Mouse (Mus musculus): ENCODE data around the gene Trem1. TPM values are rescaled to one million over a fixed set of nuclear protein-coding genes. Genes with fewer than 3 reads are reported as not detected.

Trem1 gene
- 3.8 and 11.7 TPM in 2 replicates for polyA plus RNA-seq (2011; ENCODE audit: insufficient read depth, insufficient read length, low replicate concordance, missing spikeins)

- Histone ChIP-seq H3K27ac (ENCODE audit: control insufficient read depth, insufficient read depth, low read depth, low read length, poor library complexity) (peak within 1 kb of the TSS; percentile 80), H3K4me3 (replicated peaks; ENCODE audit: control insufficient read depth, low read depth, low read length) (peak within 1 kb of the TSS; percentile 62), H3K4me1 (ENCODE audit: control insufficient read depth, insufficient read depth, low read length) (peaks cover 11% of the 10 kb centered on the region)
- 21% methylated on average over 6 of the region's 6 CpGs for WGBS
- no peak for TF ChIP-seq CTCF (IDR thresholded peaks at IDR 0.05; ENCODE audit: control insufficient read depth, insufficient read depth, low read length)
- TF ChIP-seq POLR2A (IDR thresholded peaks at IDR 0.05; ENCODE audit: borderline replicate concordance, control insufficient read depth, low read depth, low read length), result no peak
Observed at GRCm38 (mm10) chr17:48232518-48232917, at the start of gene Trem1. Gene Trem1 (plus strand): TSS chr17:48232768.

DNA sequence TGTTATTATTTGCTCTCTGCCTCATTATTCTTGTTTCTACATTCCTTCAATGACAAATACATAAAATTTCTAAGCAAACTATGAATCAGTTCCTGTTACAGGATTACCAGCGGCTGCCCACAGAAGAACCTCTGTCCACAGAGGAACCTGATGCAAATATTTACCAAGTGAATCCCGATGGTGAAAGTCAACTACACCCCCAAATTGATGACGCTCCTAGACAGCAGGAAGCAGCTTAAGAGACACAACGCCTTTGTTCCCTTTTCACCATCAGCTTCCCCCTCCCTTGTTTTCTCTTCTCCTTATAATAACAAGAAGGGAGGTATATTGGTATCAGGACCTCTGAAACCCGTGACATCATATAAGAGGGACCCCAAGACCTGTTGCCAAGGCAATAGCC is 47.3 kb upstream of the Trem1 start:
- TF ChIP-seq CTCF (IDR thresholded peaks at IDR 0.05; ENCODE audit: control insufficient read depth, insufficient read depth, low read length), result no peak
- no peak for TF ChIP-seq POLR2A (IDR thresholded peaks at IDR 0.05; ENCODE audit: borderline replicate concordance, control insufficient read depth, low read depth, low read length)
- WGBS, result 22% methylated on average over 5 of the region's 5 CpGs
- Histone ChIP-seq H3K27ac (ENCODE audit: control insufficient read depth, insufficient read depth, low read depth, low read length, poor library complexity) (no peak overlapping the region), H3K4me1 (ENCODE audit: control insufficient read depth, insufficient read depth, low read length) (no peaks in the 10 kb centered on the region; the same call in 1 of the 2 replicates), H3K4me3 (replicated peaks; ENCODE audit: control insufficient read depth, low read depth, low read length) (no peak overlapping the region)

- no peak overlapping the region; the same call in 1 of the 2 replicates for H3K27ac ChIP-seq (ENCODE audit: control insufficient read depth, insufficient read depth, low read depth, low read length, poor library complexity)
- TF ChIP-seq CTCF (IDR thresholded peaks at IDR 0.05; ENCODE audit: control insufficient read depth, insufficient read depth, low read length) (no peak), POLR2A (IDR thresholded peaks at IDR 0.05; ENCODE audit: borderline replicate concordance, control insufficient read depth, low read depth, low read length) (no peak)
- H3K4me1 ChIP-seq (ENCODE audit: control insufficient read depth, insufficient read depth, low read length), result no peaks in the 10 kb centered on the region
- 63% methylated on average over 2 of the region's 2 CpGs for WGBS
- no peak overlapping the region for H3K4me3 ChIP-seq (replicated peaks; ENCODE audit: control insufficient read depth, low read depth, low read length)
Observed at GRCm38 (mm10) chr17:48192366-48192765, 40.2 kb upstream of the Trem1 start.

DNA sequence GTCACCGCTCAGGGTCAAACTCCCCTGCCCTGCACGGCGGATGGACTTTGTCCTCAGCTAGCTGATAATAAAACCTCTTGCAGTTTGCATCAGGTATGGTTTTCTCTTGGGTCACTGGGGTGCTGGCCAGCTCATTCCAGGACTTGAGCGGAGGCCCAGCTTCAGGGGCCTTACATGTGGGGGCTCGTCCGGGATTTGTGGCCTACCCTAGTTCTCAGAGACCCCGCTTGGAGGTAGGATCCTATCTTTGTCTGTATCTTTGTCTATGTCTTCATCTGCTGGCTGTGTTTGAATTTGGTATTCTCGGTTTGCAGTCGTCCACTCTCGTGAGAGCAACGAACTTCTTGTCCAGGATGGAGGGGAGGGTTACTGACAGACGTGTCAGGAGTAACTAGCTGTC is 29.5 kb upstream of the Trem1 start:
- no peak overlapping the region for H3K4me3 ChIP-seq (replicated peaks; ENCODE audit: control insufficient read depth, low read depth, low read length)
- TF ChIP-seq POLR2A (IDR thresholded peaks at IDR 0.05; ENCODE audit: borderline replicate concordance, control insufficient read depth, low read depth, low read length), result no peak
- no peak for TF ChIP-seq CTCF (IDR thresholded peaks at IDR 0.05; ENCODE audit: control insufficient read depth, insufficient read depth, low read length)
- no peaks in the 10 kb centered on the region for H3K4me1 ChIP-seq (ENCODE audit: control insufficient read depth, insufficient read depth, low read length)
- WGBS, result 90% methylated on average over 12 of the region's 12 CpGs
- H3K27ac ChIP-seq (ENCODE audit: control insufficient read depth, insufficient read depth, low read depth, low read length, poor library complexity), result no peak overlapping the region

DNA sequence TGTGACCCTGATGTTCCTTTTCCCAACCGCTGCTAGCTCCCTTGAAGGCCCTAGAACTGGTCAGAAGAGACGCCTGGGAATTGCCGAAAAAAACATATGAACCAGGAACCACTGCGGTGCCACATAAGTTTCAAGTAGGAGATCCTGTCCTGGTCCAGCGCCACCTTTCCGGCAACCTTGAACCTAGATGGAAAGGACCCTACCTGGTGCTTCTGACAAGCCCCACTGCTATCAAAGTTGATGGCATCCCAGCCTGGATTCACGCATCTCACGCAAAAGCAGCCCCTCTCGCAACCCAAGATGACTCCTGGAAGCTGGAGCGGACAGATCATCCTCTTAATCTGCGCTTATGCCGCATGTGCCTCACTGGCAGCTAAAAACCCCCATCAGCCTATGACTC is 20.0 kb upstream of the Trem1 start:
- TF ChIP-seq CTCF (IDR thresholded peaks at IDR 0.05; ENCODE audit: control insufficient read depth, insufficient read depth, low read length), result no peak
- TF ChIP-seq POLR2A (IDR thresholded peaks at IDR 0.05; ENCODE audit: borderline replicate concordance, control insufficient read depth, low read depth, low read length), result no peak

GRCm38 (mm10) chr17:48213511-48213910 is 19.1 kb upstream of the Trem1 start:
- no peak for TF ChIP-seq CTCF (IDR thresholded peaks at IDR 0.05; ENCODE audit: control insufficient read depth, insufficient read depth, low read length)
- TF ChIP-seq POLR2A (IDR thresholded peaks at IDR 0.05; ENCODE audit: borderline replicate concordance, control insufficient read depth, low read depth, low read length), result no peak
- no peaks in the 10 kb centered on the region; the same call in 1 of the 2 replicates for H3K4me1 ChIP-seq (ENCODE audit: control insufficient read depth, insufficient read depth, low read length)
- H3K4me3 ChIP-seq (replicated peaks; ENCODE audit: control insufficient read depth, low read depth, low read length), result no peak overlapping the region
- no peak overlapping the region for H3K27ac ChIP-seq (ENCODE audit: control insufficient read depth, insufficient read depth, low read depth, low read length, poor library complexity)
- 79% methylated on average over 5 of the region's 5 CpGs for WGBS

More for the DNA sequence above, 20.0 kb upstream of the Trem1 start:
- 88% methylated on average over 12 of the region's 12 CpGs for WGBS
- Histone ChIP-seq H3K4me3 (replicated peaks; ENCODE audit: control insufficient read depth, low read depth, low read length) (no peak overlapping the region), H3K27ac (ENCODE audit: control insufficient read depth, insufficient read depth, low read depth, low read length, poor library complexity) (no peak overlapping the region), H3K4me1 (ENCODE audit: control insufficient read depth, insufficient read depth, low read length) (no peaks in the 10 kb centered on the region; the same call in 1 of the 2 replicates)

- WGBS, result 80% methylated on average over 1 of the region's 1 CpGs
- H3K4me3 ChIP-seq (replicated peaks; ENCODE audit: control insufficient read depth, low read depth, low read length), result no peak overlapping the region
- TF ChIP-seq POLR2A (IDR thresholded peaks at IDR 0.05; ENCODE audit: borderline replicate concordance, control insufficient read depth, low read depth, low read length), result no peak
- no peak for TF ChIP-seq CTCF (IDR thresholded peaks at IDR 0.05; ENCODE audit: control insufficient read depth, insufficient read depth, low read length)
- no peaks in the 10 kb centered on the region; the same call in 1 of the 2 replicates for H3K4me1 ChIP-seq (ENCODE audit: control insufficient read depth, insufficient read depth, low read length)
- H3K27ac ChIP-seq (ENCODE audit: control insufficient read depth, insufficient read depth, low read depth, low read length, poor library complexity), result no peak overlapping the region
Observed at GRCm38 (mm10) chr17:48215429-48215828, 17.1 kb upstream of the Trem1 start.

DNA sequence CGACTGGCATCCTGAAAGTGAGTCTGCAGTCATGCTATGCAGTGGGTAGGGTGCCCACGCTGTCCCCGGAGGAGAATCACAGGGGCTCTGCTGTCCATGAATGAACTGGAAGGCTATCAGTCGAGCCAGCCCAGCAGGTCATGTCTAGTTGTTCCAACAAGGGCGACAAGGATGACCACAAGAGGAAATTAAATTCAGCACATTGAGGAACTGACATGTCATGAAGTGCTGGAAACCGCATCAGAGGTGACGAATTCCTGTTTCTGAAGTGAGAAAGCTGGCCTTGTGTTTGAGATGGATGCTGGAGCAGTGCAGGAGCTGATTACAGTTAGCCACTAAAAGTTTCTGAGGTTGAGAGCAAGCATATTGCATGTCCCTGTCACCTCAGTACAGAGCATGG is 1.9 kb upstream of the Trem1 start:
- Histone ChIP-seq H3K4me3 (replicated peaks; ENCODE audit: control insufficient read depth, low read depth, low read length) (no peak overlapping the region), H3K4me1 (ENCODE audit: control insufficient read depth, insufficient read depth, low read length) (peaks cover 11% of the 10 kb centered on the region), H3K27ac (ENCODE audit: control insufficient read depth, insufficient read depth, low read depth, low read length, poor library complexity) (peak overlapping the region; percentile 63)
- WGBS, result 9% methylated on average over 7 of the region's 7 CpGs
- TF ChIP-seq POLR2A (IDR thresholded peaks at IDR 0.05; ENCODE audit: borderline replicate concordance, control insufficient read depth, low read depth, low read length) (no peak), CTCF (IDR thresholded peaks at IDR 0.05; ENCODE audit: control insufficient read depth, insufficient read depth, low read length) (no peak)

GRCm38 (mm10) chr17:48233789-48234188 is 1.2 kb downstream of the Trem1 start:
- H3K27ac ChIP-seq (ENCODE audit: control insufficient read depth, insufficient read depth, low read depth, low read length, poor library complexity), result no peak overlapping the region
- whole genome bisulfite sequencing, result 82% methylated on average over 4 of the region's 4 CpGs

More at GRCm38 (mm10) chr17:48233789-48234188, 1.2 kb downstream of the Trem1 start:
- peak overlapping the region; percentile 33 for H3K4me3 ChIP-seq (replicated peaks; ENCODE audit: control insufficient read depth, low read depth, low read length)
- no peak for TF ChIP-seq CTCF (IDR thresholded peaks at IDR 0.05; ENCODE audit: control insufficient read depth, insufficient read depth, low read length)
- no peak for TF ChIP-seq POLR2A (IDR thresholded peaks at IDR 0.05; ENCODE audit: borderline replicate concordance, control insufficient read depth, low read depth, low read length)
- peaks cover 11% of the 10 kb centered on the region for H3K4me1 ChIP-seq (ENCODE audit: control insufficient read depth, insufficient read depth, low read length)
